Mouse (Mus musculus): ENCODE results near the gene Nup50. TPM values are rescaled to one million over a fixed set of nuclear protein-coding genes. Genes with fewer than 3 reads are reported as not detected.
A peak's percentile ranks its signal among the peaks of the same experiment; 100 is the strongest.

Gene Nup50
- polyA plus RNA-seq, 1 experiment: 13.7 TPM

GRCm38 (mm10) chr15:84985516-84986160, 62.4 kb downstream of the Nup50 start:
- TF ChIP-seq POLR2A (IDR thresholded peaks at IDR 0.05; ENCODE audit: extremely low read depth, insufficient read depth, low read length) (0 out of 2 replicates have a peak, but pooled peaks have one; percentile 27), CTCF (IDR thresholded peaks at IDR 0.05; ENCODE audit: extremely low read depth, insufficient read depth, low read length) (no peak)
- peaks cover 32% of the 10 kb centered on the region for H3K4me1 ChIP-seq (ENCODE audit: control insufficient read depth, insufficient read depth, low read length)
- peak overlapping the region; percentile 99 for H3K4me3 ChIP-seq (ENCODE audit: insufficient read depth, low read length)
- no peak overlapping the region for H3K27ac ChIP-seq (ENCODE audit: insufficient read depth, low read length)

GRCm38 (mm10) chr15:84986171-84987019, 63.2 kb downstream of the Nup50 start:
- no peak for TF ChIP-seq POLR2A (IDR thresholded peaks at IDR 0.05; ENCODE audit: extremely low read depth, insufficient read depth, low read length)
- no peak for TF ChIP-seq CTCF (IDR thresholded peaks at IDR 0.05; ENCODE audit: extremely low read depth, insufficient read depth, low read length)
- Histone ChIP-seq H3K27ac (ENCODE audit: insufficient read depth, low read length) (0 out of 2 replicates have a peak overlapping the region, but pooled peaks have one; percentile 14), H3K4me3 (ENCODE audit: insufficient read depth, low read length) (peak overlapping the region; percentile 99), H3K4me1 (ENCODE audit: control insufficient read depth, insufficient read depth, low read length) (peaks cover 32% of the 10 kb centered on the region)

GRCm38 (mm10) chr15:84987020-84987815, 64.0 kb downstream of the Nup50 start:
- no peak for TF ChIP-seq POLR2A (IDR thresholded peaks at IDR 0.05; ENCODE audit: extremely low read depth, insufficient read depth, low read length)
- TF ChIP-seq CTCF (IDR thresholded peaks at IDR 0.05; ENCODE audit: extremely low read depth, insufficient read depth, low read length): no peak
- H3K4me1 ChIP-seq (ENCODE audit: control insufficient read depth, insufficient read depth, low read length): peaks cover 29% of the 10 kb centered on the region
- peak overlapping the region; percentile 99 for H3K4me3 ChIP-seq (ENCODE audit: insufficient read depth, low read length)
- H3K27ac ChIP-seq (ENCODE audit: insufficient read depth, low read length): peak overlapping the region; percentile 87

GRCm38 (mm10) chr15:84987874-84988825, 64.9 kb downstream of the Nup50 start, which contains the start of gene 5031439G07Rik:
Gene 5031439G07Rik, minus strand, starts transcription at chr15:84988551.
- TF ChIP-seq CTCF (IDR thresholded peaks at IDR 0.05; ENCODE audit: extremely low read depth, insufficient read depth, low read length): no peak
- TF ChIP-seq POLR2A (IDR thresholded peaks at IDR 0.05; ENCODE audit: extremely low read depth, insufficient read depth, low read length): peak; percentile 61; the same call in 1 of the 2 replicates
- Histone ChIP-seq H3K4me3 (ENCODE audit: insufficient read depth, low read length) (peak within 1 kb of the TSS; percentile 99), H3K27ac (ENCODE audit: insufficient read depth, low read length) (peak within 1 kb of the TSS; percentile 87), H3K4me1 (ENCODE audit: control insufficient read depth, insufficient read depth, low read length) (peaks cover 24% of the 10 kb centered on the region)

- Histone ChIP-seq H3K27ac (ENCODE audit: insufficient read depth, low read length) (no peak overlapping the region), H3K4me1 (ENCODE audit: control insufficient read depth, insufficient read depth, low read length) (peaks cover 18% of the 10 kb centered on the region), H3K4me3 (ENCODE audit: insufficient read depth, low read length) (no peak overlapping the region)
- TF ChIP-seq POLR2A (IDR thresholded peaks at IDR 0.05; ENCODE audit: extremely low read depth, insufficient read depth, low read length) (no peak), CTCF (IDR thresholded peaks at IDR 0.05; ENCODE audit: extremely low read depth, insufficient read depth, low read length) (no peak)
These were observed 65.9 kb downstream of the Nup50 start for GRCm38 (mm10) chr15:84989098-84989497.

GRCm38 (mm10) chr15:84989771-84990170, 66.6 kb downstream of the Nup50 start:
- Histone ChIP-seq H3K27ac (ENCODE audit: insufficient read depth, low read length) (no peak overlapping the region), H3K4me3 (ENCODE audit: insufficient read depth, low read length) (no peak overlapping the region), H3K4me1 (ENCODE audit: control insufficient read depth, insufficient read depth, low read length) (peaks cover 17% of the 10 kb centered on the region)
- TF ChIP-seq CTCF (IDR thresholded peaks at IDR 0.05; ENCODE audit: extremely low read depth, insufficient read depth, low read length): no peak
- TF ChIP-seq POLR2A (IDR thresholded peaks at IDR 0.05; ENCODE audit: extremely low read depth, insufficient read depth, low read length): no peak

Other genes with a start within 250 kb of the Nup50 start
- gene Arhgap8, start 203.4 kb upstream of the Nup50 start, polyA plus RNA-seq (2012; rRNA removed): 0.06 and 0.23 TPM in 2 replicates
- gene Phf21b, start 67.4 kb upstream of the Nup50 start, polyA plus RNA-seq (2012; rRNA removed): 22.9 and 30.1 TPM in 2 replicates
- gene Gm29666, start 3.4 kb upstream of the Nup50 start, polyA plus RNA-seq (2012; rRNA removed): 2.1 and 2.6 TPM in 2 replicates
- 69.1 and 69.7 TPM in 2 replicates for gene 5031439G07Rik, start 65.1 kb downstream of the Nup50 start, polyA plus RNA-seq (2012; rRNA removed)
- 0.19 TPM in 2 replicates for gene Upk3a, start 93.7 kb downstream of the Nup50 start, polyA plus RNA-seq (2012; rRNA removed)
- gene Fam118a, start 105.5 kb downstream of the Nup50 start, polyA plus RNA-seq (2012; rRNA removed): 14.2 and 17.6 TPM in 2 replicates
- 0.02 and 0.06 TPM in 2 replicates for gene Smc1b, start 208.6 kb downstream of the Nup50 start, polyA plus RNA-seq (2012; rRNA removed)
- 0.29 TPM in 1 of 2 replicates, not detected in the other for gene Ribc2, start 208.7 kb downstream of the Nup50 start, polyA plus RNA-seq (2012; rRNA removed)